Mouse (Mus musculus) lung, postnatal 0 days (tissue): ENCODE data around the gene Mtmr4.

ENCODE experiments used
- CTCF ChIP-seq: IDR thresholded peaks from 2 replicates; pipeline ENCODE4 v1.5.1; 2016; ENCODE audit warnings: antibody characterized with exemption, mild to moderate bottlenecking
- EP300 ChIP-seq: IDR thresholded peaks from 2 replicates; pipeline ENCODE4 v1.6.1; 2016; ENCODE audit warnings: antibody characterized with exemption, mild to moderate bottlenecking, control low read depth

GRCm38 (mm10) chr11:87615952-87616351, 24.0 kb downstream of the Mtmr4 start:
- TF ChIP-seq CTCF (no peak), EP300 (no peak)
